Mouse (Mus musculus) c-Kit-positive CD71-positive TER-119-positive erythroid progenitor cells, embryonic 14.5 days (primary cell): ENCODE measurements around the gene Skint11.
"Not testable (repeated sequence)": the region's sequence is repeated elsewhere in the genome, so short reads cannot be mapped to it uniquely, and the experiment has no call there.

Experiments used
- DNase-seq: peaks from one replicate; pipeline ENCODE4 v3.0.0-alpha.2; 2013; ENCODE audit warnings: low spot score

The Skint11 gene

DNA sequence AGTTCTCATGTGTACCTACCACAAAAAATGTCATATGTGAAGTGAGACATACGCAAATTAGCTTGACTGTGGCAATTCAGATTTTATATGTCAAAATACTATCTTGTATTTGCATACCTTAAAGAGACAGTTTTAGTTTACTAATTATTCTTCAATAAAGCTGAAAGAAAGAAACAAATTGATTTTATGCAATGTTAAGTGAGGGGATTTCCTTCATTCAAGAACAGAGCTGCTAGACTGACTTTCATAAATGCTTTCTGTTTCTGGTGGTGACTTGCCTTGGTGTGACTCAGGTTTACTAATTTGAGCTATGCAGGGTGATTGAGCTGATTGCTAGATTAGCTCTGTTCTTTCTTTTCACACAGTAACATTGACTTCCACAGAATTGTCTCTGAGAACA lies at the start of gene Skint11:
TSS of gene Skint11 (plus strand) at position 301 of the 400 bp plus-strand sequence.
- DNase-seq: no peak

DNA sequence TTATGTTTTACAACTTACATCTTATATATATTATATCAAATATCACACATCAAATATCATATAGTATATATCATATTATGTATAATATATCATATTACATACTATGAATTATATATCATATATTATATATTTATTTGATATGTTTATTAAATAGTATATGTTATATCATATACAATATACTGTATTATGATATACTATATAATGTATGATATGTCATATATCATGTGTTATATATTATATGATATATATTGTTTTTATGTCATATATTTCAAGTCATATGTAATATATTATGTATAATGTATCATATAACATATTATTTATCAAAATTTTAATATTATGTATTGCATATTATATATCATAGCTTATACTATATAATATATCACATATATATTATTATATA lies 2.0 kb upstream of the Skint11 start:
- no peak for DNase-seq

DNA sequence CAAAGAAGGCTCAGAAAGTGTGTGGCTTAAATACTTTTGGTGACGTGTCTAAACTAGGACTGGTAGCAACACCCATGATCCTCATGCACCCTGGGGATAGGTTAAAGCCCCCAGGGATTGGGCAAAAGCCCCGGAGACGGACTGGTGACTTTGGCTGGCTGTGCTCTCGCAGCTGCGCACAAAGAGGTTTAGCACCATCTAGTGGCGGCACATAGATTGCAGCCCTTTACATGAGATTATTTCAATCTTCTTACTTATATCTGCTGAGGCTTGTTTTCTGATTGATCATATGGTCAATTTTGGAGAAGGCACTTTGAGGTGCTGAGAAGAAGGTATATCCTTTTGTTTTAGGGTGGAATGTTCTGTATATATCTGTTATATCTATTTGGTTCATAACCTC lies 9.7 kb downstream of the Skint11 start:
- DNase-seq: not testable (repeated sequence)

DNA sequence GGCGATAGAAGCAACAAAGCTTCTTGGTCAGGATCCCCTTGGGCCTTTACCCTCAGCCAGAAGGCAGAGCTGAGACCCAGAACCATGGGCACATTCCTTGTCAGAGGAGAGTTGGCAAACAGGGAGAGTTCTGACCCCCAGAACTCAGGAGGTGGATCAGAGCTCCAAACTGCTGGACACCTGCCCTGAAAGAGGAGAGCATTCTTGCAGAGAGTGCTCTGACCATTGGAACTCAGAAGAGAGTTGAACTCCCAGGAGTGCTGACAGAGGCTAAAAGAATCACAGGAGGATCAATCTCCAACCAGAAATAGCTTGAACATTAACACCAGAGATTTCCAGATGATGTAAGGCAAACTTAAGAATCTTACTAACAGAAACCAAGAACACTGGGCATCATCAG lies 93.7 kb downstream of the Skint11 start:
- not testable (repeated sequence) for DNase-seq
